Mouse (Mus musculus): ENCODE measurements around the gene Zfp219.
A peak's percentile ranks its signal among the peaks of the same experiment; 100 is the strongest.

Zfp219 gene

DNA sequence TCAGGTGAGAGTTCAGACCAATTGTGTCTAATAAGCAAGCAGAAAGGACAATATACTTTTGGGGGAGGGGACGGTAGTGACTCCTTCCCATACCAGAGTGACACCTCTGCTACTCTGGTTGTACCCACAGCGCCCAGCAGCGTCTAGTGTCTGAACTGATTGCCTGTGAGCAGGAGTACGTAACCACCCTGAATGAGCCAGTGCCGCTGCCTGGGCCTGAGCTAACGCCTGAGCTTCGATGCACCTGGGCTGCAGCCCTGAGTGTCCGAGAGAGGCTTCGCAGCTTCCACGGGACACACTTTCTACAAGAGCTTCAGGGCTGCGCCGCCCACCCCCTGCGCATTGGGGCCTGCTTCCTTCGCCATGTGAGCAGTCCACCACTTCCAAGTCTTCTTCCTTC, 23.1 kb downstream of the Zfp219 start:
- no peak for DNase-seq (ENCODE audit: low spot score in 2 of 2)

DNA sequence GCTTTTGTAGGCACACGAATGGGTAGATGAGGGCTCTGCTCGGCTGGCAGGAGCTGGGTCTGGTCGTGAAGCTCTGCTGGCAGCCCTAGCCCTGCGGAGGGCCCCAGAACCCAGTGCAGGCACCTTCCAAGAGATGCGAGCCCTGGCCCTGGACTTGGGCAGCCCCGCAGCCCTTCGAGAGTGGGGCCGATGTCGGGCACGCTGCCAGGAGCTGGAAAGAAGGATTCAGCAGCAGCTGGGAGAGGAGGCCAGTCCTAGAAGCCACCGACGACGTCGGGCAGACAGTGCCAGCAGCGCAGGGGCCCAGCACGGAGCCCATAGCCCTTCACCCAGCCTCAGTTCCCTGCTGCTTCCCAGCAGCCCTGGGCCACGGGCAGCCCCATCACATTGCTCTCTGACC, 23.7 kb downstream of the Zfp219 start:
- DNase-seq (ENCODE audit: low spot score in 2 of 2), result no peak

DNA sequence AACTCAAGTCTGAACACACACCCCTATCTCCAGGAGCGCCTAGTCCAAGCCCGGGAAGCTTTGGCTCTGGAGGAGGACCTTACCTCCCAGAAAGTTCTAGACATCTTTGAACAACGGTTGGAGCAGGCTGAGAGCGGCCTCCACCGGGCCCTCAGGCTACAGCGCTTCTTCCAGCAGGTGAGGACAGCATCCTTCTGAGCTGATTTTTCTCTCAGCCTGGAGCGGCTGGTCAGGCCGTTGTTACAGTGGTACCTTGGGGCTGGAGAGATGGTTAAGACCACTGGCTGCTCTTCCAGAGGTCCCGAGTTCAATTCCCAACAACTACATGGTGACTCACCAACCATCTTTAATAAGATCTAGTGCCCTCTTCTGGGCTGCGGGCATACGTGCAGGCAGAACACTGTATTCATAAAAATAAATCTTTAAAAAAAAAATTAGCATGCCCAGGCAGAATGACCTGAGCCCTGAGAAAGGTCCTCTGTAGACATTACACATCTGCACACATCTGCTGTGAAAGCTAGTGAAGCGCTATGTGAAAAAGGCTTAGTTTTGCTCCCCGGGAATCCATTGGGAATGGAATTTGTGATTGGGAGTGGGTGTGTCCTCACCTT, 24.2 kb downstream of the Zfp219 start:
- no peak for DNase-seq (ENCODE audit: low spot score in 2 of 2)

DNA sequence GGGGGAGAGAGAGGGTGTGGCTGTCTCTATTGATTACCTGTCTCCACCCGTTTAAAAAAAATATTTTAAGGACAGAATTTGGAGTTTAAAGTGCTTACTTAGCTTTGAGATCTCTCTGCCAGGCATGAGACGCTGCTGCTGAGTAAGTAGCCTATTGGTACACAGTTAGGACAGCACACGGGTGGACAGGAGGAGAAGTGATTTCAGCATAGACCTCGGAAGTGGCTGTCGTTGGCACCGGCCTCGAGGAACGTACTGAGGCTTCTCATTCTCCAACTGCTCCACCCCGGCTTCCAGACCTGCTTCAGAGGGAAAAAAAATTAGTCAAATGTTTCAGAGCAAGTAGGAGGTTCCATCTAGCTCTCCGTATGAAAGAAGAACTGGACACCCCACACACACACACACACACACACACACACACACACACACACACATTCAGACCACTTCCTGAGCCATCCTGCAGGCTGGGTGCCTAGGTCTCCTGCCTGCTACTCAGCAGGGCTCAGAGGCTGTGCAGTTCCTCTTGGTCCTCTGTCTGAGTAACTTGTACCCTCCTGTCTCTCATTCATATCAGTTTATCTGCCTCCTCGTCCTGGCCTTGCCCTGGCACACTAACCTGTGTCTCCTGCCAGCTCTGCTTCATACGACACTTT, 25.2 kb downstream of the Zfp219 start:
- no peak for DNase-seq (ENCODE audit: low spot score in 2 of 2)

DNA sequence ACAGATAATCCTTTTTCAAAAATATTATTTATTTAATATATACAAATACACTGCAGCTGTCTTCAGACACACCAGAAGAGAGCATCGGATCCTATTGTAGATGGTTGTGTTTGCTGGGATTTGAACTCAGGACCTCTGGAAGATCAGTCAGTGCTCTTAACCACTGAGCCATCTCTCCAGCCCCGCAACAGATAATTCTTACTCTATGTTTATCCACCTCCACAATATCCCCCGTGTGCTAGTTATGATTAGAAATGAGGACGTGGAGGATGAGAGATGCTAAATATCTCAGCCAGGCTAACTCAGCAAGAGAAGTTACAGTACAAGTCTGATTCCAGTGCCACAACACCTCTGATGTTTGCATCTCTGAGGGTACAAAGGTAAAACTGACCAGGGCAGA, 26.1 kb downstream of the Zfp219 start:
- no peak for DNase-seq (ENCODE audit: low spot score in 2 of 2)

DNA sequence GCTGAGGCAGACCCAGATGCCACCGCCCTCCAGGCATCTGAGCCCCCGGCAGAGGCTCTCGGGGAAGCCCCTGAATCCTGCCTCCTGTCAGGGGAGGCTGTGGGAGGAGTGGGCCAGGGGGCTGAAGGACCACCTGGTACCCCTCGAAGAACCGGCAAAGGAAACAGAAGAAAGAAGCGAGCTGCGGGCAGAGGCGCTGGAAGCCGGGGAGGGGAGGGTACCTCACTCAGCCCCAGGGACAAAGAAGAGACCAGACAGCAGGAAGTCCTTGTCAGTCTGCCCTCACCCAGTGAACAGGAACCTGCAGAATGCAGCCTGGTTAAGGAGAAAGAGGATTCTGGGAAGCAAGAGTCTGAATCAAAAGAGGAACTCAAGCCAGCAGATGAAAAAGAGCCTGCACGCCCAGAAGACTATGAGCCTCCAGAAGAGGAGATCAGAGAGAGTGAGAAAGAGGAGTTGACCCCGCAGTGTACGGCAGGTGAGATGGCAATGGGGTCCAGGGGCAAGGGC, 31.0 kb downstream of the Zfp219 start:
- DNase-seq (ENCODE audit: low spot score in 2 of 2), result no peak

DNA sequence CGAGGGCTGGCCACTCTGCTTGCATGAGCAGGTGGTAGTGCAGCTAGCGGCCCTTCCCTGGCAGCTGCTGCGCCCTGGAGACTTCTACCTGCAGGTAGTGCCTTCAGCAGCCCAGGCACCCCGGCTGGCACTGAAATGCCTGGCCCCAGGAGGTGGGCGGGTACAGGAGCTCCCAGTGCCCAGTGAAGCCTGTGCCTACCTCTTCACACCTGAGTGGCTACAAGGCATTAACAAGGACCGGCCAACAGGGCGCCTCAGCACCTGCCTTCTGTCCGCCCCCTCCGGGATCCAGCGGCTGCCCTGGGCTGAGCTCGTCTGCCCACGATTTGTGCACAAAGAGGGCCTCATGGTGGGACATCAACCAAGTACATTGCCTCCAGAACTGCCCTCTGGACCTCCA, 31.8 kb downstream of the Zfp219 start:
- no peak for DNase-seq (ENCODE audit: low spot score in 2 of 2)

DNA sequence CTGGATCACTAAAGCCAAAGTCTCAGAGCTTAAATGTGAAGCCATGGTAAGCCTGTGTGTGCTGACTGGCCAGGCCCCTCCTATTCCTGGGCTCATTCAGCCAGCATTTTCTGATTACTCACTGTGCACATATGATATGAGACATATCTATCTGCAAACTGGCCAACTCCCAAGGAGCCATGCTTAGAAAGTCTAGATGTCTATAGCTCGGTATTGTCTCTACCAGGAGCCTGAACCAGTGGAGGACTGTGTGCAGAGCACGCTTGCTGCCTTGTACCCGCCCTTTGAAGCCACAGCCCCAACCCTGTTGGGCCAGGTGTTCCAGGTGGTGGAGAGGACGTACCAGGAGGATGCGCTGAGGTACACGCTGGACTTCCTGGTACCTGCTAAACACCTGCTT, 33.4 kb downstream of the Zfp219 start:
- DNase-seq (ENCODE audit: low spot score in 2 of 2), result no peak

DNA sequence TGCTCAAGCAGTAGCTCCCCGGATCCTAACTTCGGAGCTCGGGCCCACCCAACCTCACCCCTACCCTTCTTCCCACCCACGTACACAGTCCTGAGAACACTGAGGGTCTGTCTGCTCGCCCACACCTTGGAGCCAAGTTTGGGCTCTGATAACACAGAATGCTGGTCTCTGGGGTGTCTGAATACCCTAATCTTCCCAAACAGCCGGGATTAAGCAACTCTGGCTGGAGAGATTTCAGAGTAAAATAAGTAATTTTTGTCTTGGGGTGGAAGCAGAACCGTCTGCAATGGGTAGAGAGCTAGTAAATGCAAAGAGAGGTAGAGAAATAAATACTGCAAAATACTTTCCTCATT, 34.4 kb downstream of the Zfp219 start:
- no peak for DNase-seq (ENCODE audit: low spot score in 2 of 2)

DNA sequence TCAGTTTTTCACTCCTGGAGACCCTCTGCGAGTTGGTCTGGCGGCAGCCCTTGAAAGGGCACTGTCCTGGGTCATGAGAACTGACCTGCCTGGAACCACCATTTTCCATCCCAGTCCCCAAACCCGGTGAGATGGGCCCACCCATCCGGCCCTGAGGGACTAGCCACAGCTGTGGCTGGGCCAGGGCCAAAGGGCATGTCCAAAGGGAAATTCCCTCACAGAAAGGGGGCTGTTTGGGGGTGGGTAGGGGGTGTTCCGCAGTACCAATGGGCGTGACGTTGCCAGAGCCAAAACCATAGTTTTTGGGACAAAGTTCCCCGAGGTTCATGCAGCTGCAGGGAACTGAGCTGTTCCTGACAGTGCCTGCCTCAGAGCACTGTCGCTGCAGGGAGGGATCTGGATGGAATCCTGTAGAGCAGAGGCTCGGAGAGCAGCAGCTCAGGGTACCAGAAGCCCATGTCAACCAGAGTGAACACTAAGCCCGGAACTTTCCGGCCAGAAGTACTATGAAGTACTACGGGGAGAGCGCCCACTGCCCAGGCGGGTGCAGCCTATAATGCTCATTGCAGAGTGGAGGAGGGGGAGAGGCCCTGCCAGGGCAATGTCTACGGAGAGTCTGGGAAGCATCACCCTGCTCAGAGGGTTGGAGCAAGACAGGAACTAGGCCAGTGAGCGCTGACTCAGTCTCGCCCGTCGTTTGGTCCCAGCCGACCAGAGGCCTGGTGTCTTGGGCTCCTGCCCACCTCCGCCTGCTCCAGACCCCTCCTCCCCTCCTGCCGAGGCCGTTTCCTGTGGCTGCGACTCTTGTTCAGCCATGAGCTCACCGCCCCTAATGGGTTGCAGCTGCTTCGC, 35.0 kb downstream of the Zfp219 start:
- peak; percentile 61 to 76 for DNase-seq (ENCODE audit: low spot score in 2 of 2)

DNA sequence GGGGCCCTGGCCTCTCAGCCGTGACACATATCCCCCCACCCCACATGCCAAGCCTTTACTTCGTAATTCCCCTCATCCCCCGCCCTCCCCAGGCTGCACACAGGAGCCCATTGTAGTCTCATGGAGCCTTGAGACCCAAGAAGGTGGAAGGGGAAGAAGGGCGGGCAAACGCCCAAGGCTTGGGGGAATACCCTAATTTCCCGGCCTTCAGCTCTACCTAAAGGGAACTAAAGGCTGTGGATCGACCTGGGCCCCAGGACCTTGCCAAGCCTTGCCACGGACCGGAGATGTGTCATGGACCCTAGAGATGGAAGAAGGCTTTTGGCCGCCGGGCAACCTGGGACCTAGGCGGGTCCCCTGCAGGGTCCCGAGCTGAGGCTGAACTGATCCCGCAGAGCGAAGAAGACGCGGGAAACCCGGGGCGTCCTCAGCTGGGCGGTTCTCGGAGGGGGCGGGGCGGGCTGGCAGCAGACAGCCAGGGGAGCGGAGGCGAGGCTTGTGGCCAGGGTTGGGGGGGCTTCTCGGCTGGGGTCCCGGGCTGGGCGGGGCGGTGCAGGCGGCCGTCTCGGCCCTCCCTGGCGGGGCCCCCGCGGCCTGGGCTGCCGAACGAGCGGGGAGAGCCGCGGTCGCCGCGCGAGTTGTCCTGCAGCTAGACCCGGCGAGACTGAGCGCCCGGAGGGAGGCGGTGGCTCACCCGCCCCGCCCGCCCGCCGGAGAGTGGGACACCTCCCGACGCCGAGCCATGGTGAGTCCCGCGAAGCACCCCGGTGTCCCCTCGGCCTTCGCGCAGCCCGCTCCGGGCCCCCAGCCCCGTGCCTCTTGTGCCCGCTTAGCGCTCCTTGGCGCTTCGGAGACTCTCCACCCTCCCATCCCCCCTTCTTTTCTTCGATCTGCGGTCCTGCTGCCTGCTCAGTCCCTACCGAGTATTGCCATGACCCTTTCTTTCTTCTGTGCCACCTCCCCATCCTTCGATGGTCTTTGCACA, 36.0 kb downstream of the Zfp219 start, which contains the start of gene Arhgef40:
Arhgef40 (plus strand) TSS at position 473 of the 985 bp plus-strand sequence.
- DNase-seq (ENCODE audit: low spot score in 2 of 2), result peak in 1 of 2 experiments; percentile 59

DNA sequence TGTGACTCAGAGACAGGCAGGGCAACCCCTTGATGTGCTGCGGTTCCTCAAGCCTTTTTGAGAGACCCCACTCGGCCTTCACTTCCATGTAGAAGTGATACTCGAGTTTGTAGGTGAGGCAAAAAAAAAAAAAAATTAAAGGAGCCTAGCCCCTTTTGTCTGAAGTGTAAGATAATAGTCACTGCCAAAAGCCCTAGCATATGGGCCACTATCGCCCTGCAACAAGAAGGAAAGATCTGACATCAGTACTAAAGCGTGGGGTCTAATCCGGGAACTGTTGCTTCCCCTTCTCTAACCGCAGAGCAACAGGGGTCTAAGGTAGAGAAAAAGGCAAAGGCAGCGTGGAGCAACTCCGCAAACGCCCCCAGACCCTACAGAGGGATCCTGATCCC, 36.7 kb downstream of the Zfp219 start:
- DNase-seq (ENCODE audit: low spot score in 2 of 2), result no peak

DNA sequence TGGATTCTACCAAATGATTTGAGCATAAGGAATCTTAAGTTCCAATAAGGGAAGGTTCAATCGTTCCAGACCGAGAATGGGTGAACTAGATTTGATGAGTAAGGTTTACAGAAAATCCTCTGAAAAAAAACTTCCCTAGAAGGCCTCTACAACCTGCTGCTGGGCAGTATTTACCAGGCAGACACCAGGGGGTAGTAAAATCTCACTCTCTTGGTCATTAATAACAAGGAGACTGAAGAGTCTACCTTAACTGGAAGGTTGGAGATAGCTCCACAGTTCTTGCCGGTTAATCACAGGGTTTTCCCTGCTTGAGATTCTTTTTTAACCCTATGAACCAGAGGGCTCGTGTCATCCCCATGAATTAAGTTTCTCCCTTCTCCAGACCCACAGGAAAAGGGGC, 37.3 kb downstream of the Zfp219 start:
- no peak for DNase-seq (ENCODE audit: low spot score in 2 of 2)

DNA sequence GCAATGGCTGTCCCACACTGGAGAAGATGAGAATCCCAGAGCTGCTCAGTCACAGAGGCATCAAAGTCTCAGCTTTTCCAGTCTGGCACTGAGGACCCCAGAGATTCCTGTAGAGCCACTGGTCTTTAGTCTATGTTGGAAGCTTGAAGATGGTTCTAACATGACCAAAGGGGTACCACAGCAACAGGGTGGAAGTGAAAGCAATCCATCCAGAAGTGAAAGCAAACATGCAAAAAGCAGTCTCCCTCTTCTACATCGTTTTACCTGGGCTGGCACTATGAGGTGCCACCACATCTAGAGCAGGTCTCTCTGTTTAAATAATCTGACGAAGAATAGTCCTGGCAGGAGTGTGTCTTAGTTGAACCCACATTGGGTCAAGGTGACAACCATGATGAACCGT, 41.3 kb downstream of the Zfp219 start:
- no peak for DNase-seq (ENCODE audit: low spot score in 2 of 2)

DNA sequence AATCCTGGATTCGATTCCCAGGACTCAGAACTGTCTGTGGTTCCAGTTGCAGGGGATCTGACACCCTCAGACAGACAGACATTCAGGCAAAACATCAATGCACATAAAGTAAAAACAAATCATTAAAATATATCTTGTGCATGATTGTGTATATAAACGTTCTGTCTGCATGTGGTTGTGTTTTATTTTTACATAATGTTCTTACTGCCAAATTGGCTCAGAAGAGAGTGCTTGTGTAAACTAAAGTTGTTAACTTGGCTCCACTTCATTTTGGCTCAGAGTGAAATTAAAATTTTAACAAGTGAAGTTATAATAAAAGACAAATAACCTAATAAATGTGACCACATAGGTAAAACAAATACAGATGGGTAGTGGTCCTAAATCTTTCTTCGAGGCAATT, 53.1 kb downstream of the Zfp219 start:
- DNase-seq (ENCODE audit: low spot score in 2 of 2), result no peak

DNA sequence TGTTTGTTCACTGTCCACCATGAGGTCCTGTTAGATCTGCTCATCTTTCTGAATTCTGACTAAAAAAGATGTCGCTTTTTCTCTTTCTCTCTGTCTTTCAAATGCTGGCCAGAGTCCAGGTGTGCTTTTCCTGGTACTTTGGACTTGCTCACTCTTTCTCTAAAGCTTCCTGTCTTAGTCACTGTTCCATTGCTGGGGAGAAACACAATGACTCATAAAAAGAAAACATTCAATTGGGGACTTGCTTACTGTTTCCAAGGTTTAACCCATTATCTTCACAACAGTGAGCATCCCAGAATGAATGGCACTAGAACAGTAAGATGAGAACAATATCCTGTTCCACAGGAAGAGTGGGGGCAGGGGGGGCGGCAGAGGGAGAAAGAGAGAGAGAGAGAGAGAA, 60.2 kb downstream of the Zfp219 start:
- no peak for DNase-seq (ENCODE audit: low spot score in 2 of 2)

Measured in frontal cortex, postnatal 14 days (tissue).